Mouse (Mus musculus) heart, postnatal 0 days (tissue): Measurements from ENCODE around the gene Slc29a3. TPM values are rescaled to one million over a fixed set of nuclear protein-coding genes. Genes with fewer than 3 reads are reported as not detected.
"Not testable (repeated sequence)": the region's sequence is repeated elsewhere in the genome, so short reads cannot be mapped to it uniquely, and the experiment has no call there.

Source experiments
- ATAC-seq: fragments of 200-750 bp; cut with Nextera tagmentation; 2 replicates; pipeline ENCODE4 v1.8.0; 2017; ENCODE audit warnings: low read depth, moderate number of reproducible peaks, moderate library complexity; ENCODE audit not compliant: insufficient read depth
- DNase-seq: peaks from one replicate; pipeline ENCODE4 v3.0.0-alpha.2; 2016; ENCODE audit warnings: low spot score
- H3K27ac ChIP-seq: fragments of 300-500 bp; sonication (generic); 2 replicates; pipeline ENCODE4 v1.5.1; 2014; ENCODE audit warnings: low read depth, mild to moderate bottlenecking
- H3K27me3 ChIP-seq: fragments of 300-500 bp; sonication (generic); 2 replicates; pipeline ENCODE4 v1.6.1; 2014; ENCODE audit warnings: low read length, mixed read lengths; ENCODE audit not compliant: control insufficient read depth, insufficient read depth
- H3K36me3 ChIP-seq: fragments of 300-500 bp; sonication (generic); replicated peaks from 2 replicates; pipeline ENCODE4 v1.6.1; 2014; ENCODE audit warnings: low read length, mixed read lengths; ENCODE audit not compliant: control insufficient read depth, insufficient read depth
- H3K4me1 ChIP-seq: fragments of 300-500 bp; sonication (generic); 2 replicates; pipeline ENCODE4 v1.6.1; 2014; ENCODE audit warnings: antibody characterized with exemption; ENCODE audit not compliant: control insufficient read depth, insufficient read depth
- H3K4me2 ChIP-seq: fragments of 300-500 bp; sonication (generic); 2 replicates; pipeline ENCODE4 v1.6.1; 2014; ENCODE audit warnings: low read depth, mild to moderate bottlenecking, low read length, moderate library complexity
- H3K4me3 ChIP-seq: fragments of 300-500 bp; sonication (generic); 2 replicates; pipeline ENCODE4 v1.5.1; 2014; ENCODE audit warnings: low read depth, low read length
- H3K9ac ChIP-seq: fragments of 300-500 bp; sonication (generic); replicated peaks from 2 replicates; pipeline ENCODE4 v1.6.1; 2014; ENCODE audit warnings: low read depth, low read length, mixed read lengths
- H3K9me3 ChIP-seq: fragments of 300-500 bp; sonication (generic); replicated peaks from 2 replicates; pipeline ENCODE4 v1.6.1; 2016; ENCODE audit warnings: low read length; ENCODE audit not compliant: control insufficient read depth
- CTCF ChIP-seq: IDR thresholded peaks from 2 replicates; pipeline ENCODE4 v1.5.1; 2016; ENCODE audit warnings: antibody characterized with exemption, control low read depth, low read depth
- EP300 ChIP-seq: IDR thresholded peaks from 2 replicates; pipeline ENCODE4 v1.6.1; 2016; ENCODE audit warnings: antibody characterized with exemption, low read depth
- WGBS: fragments of 180-500 bp; shearing (Covaris S2); extraction: QIAGEN DNeasy Blood & Tissue Kit; methylation state at CpG from one replicate; pipeline ENCODE4 v1.1.7; 2014; 5-methylcytosine and 5-hydroxymethylcytosine counted together
- polyA plus RNA-seq: library from polyadenylated mRNA; unstranded; fragments of >200 nt; fragmentation: Nextera tagmentation; extraction: Ambion mirVana; gene quantifications from 2 replicates; pipeline ENCODE4 v1.2.1, GENCODE M21; 2015
- total RNA-seq: library from RNA; depleted of rRNA; stranded (reverse); fragments of >200 nt; gene quantifications from 2 replicates; pipeline ENCODE4 v1.2.3, GENCODE M21; 2014; ENCODE audit warnings: low replicate concordance

The Slc29a3 gene
- total and polyA plus RNA-seq, 2 experiments from 2014 or later = 1.6 to 4.4 TPM

GRCm38 (mm10) chr10:60747667-60748212 is 4.9 kb downstream of the Slc29a3 start:
- H3K4me2 ChIP-seq = no peak overlapping the region
- no peak for TF ChIP-seq CTCF
- TF ChIP-seq EP300 = no peak
- H3K27me3 ChIP-seq = no peaks in the 10 kb centered on the region
- H3K9me3 ChIP-seq = no peaks in the 10 kb centered on the region
- DNase-seq (no peak), ATAC-seq (no peak)
- no peak overlapping the region for H3K4me3 ChIP-seq
- 88% methylated on average over 6 of the region's 6 CpGs for WGBS
- no peaks in the 10 kb centered on the region for H3K4me1 ChIP-seq
- H3K9ac ChIP-seq = no peak overlapping the region
- no peak overlapping the region for H3K27ac ChIP-seq
- peaks cover 9% of the 10 kb centered on the region; the same call in 1 of the 2 replicates for H3K36me3 ChIP-seq

- Histone ChIP-seq H3K27ac (no peak overlapping the region), H3K4me2 (no peak overlapping the region), H3K36me3 (peaks cover 9% of the 10 kb centered on the region; the same call in 1 of the 2 replicates), H3K4me3 (no peak overlapping the region), H3K9ac (no peak overlapping the region), H3K27me3 (no peaks in the 10 kb centered on the region), H3K9me3 (no peaks in the 10 kb centered on the region), H3K4me1 (no peaks in the 10 kb centered on the region)
- DNase-seq (no peak), ATAC-seq (no peak)
- 77% methylated on average over 2 of the region's 2 CpGs for WGBS
- TF ChIP-seq EP300 (no peak), CTCF (no peak)
These were observed 6.1 kb downstream of the Slc29a3 start for GRCm38 (mm10) chr10:60746512-60746911.

GRCm38 (mm10) chr10:60744543-60745290 is 7.9 kb downstream of the Slc29a3 start:
- Histone ChIP-seq H3K9me3 (no peaks in the 10 kb centered on the region), H3K4me3 (no peak overlapping the region), H3K36me3 (peaks cover 2% of the 10 kb centered on the region; the same call in 1 of the 2 replicates), H3K4me1 (no peaks in the 10 kb centered on the region), H3K9ac (no peak overlapping the region), H3K27me3 (no peaks in the 10 kb centered on the region), H3K4me2 (no peak overlapping the region), H3K27ac (no peak overlapping the region)
- ATAC-seq (no peak), DNase-seq (no peak)
- TF ChIP-seq CTCF = no peak
- TF ChIP-seq EP300 = no peak
- WGBS = 94% methylated on average over 13 of the region's 14 CpGs

GRCm38 (mm10) chr10:60743681-60744080 is 8.9 kb downstream of the Slc29a3 start:
- H3K36me3 ChIP-seq = no peaks in the 10 kb centered on the region
- WGBS = 55% methylated on average over 9 of the region's 9 CpGs
- ATAC-seq = no peak

GRCm38 (mm10) chr10:60742942-60743341 is 9.7 kb downstream of the Slc29a3 start:
- TF ChIP-seq EP300 (no peak), CTCF (no peak)
- H3K4me2 ChIP-seq = no peak overlapping the region

More at GRCm38 (mm10) chr10:60743681-60744080, 8.9 kb downstream of the Slc29a3 start:
- H3K9me3 ChIP-seq = no peaks in the 10 kb centered on the region
- DNase-seq = no peak
- no peaks in the 10 kb centered on the region for H3K27me3 ChIP-seq
- no peak overlapping the region for H3K27ac ChIP-seq
- H3K4me2 ChIP-seq = no peak overlapping the region
- H3K4me1 ChIP-seq = no peaks in the 10 kb centered on the region
- no peak overlapping the region for H3K4me3 ChIP-seq
- TF ChIP-seq EP300 = no peak
- no peak for TF ChIP-seq CTCF
- H3K9ac ChIP-seq = no peak overlapping the region

GRCm38 (mm10) chr10:60742296-60742695 is 10.3 kb downstream of the Slc29a3 start:
- not testable (repeated sequence) for H3K27ac ChIP-seq, H3K9me3 ChIP-seq, H3K4me2 ChIP-seq, H3K36me3 ChIP-seq, H3K9ac ChIP-seq, DNase-seq, H3K27me3 ChIP-seq, ATAC-seq, H3K4me1 ChIP-seq, H3K4me3 ChIP-seq
- WGBS = 67% methylated on average over 1 of the region's 1 CpGs

More at GRCm38 (mm10) chr10:60742942-60743341, 9.7 kb downstream of the Slc29a3 start:
- Histone ChIP-seq H3K36me3 (no peaks in the 10 kb centered on the region), H3K27me3 (no peaks in the 10 kb centered on the region), H3K9me3 (no peaks in the 10 kb centered on the region), H3K9ac (no peak overlapping the region), H3K27ac (no peak overlapping the region), H3K4me3 (no peak overlapping the region), H3K4me1 (no peaks in the 10 kb centered on the region)
- DNase-seq (no peak), ATAC-seq (no peak)
- 78% methylated on average over 6 of the region's 6 CpGs for WGBS
